Mouse (Mus musculus): Measurements from ENCODE around the gene Rcc2. TPM values are rescaled to one million over a fixed set of nuclear protein-coding genes. Genes with fewer than 3 reads are reported as not detected.
A peak's percentile ranks its signal among the peaks of the same experiment; 100 is the strongest.

The Rcc2 gene
- polyA plus RNA-seq, 1 experiment from 2014 or later, result 62.8 TPM

GRCm38 (mm10) chr4:140679038-140679437 is 21.3 kb upstream of the Rcc2 start:
- peak; percentile 68 for DNase-seq
- Histone ChIP-seq H3K27ac (ENCODE audit: low read depth) (no peak overlapping the region), H3K4me3 (ENCODE audit: low read depth, low read length) (no peak overlapping the region), H3K9ac (no peak overlapping the region), H3K4me2 (no peak overlapping the region), H3K4me1 (ENCODE audit: insufficient read depth) (no peaks in the 10 kb centered on the region), H3K27me3 (ENCODE audit: insufficient read depth, low read length) (no peaks in the 10 kb centered on the region), H3K36me3 (ENCODE audit: insufficient read depth) (no peaks in the 10 kb centered on the region), H3K9me3 (ENCODE audit: low read depth, low read length) (no peaks in the 10 kb centered on the region)
- peak; percentile 87 for TF ChIP-seq CTCF (IDR thresholded peaks at IDR 0.05; ENCODE audit: low read depth)
- 14% methylated on average over 5 of the region's 5 CpGs for WGBS
- ATAC-seq (ENCODE audit: insufficient read depth), result no peak

- Histone ChIP-seq H3K9me3 (ENCODE audit: low read depth, low read length) (no peaks in the 10 kb centered on the region), H3K4me2 (0 out of 2 replicates have a peak overlapping the region, but pooled peaks have one; percentile 4), H3K9ac (no peak overlapping the region), H3K27ac (ENCODE audit: low read depth) (no peak overlapping the region), H3K4me1 (ENCODE audit: insufficient read depth) (peaks cover 4% of the 10 kb centered on the region), H3K36me3 (ENCODE audit: insufficient read depth) (no peaks in the 10 kb centered on the region), H3K4me3 (ENCODE audit: low read depth, low read length) (no peak overlapping the region), H3K27me3 (ENCODE audit: insufficient read depth, low read length) (no peaks in the 10 kb centered on the region)
- DNase-seq, result peak; percentile 91
- ATAC-seq (ENCODE audit: insufficient read depth), result no peak
- peak; percentile 94 for TF ChIP-seq CTCF (IDR thresholded peaks at IDR 0.05; ENCODE audit: low read depth)
- WGBS, result 17% methylated on average over 18 of the region's 18 CpGs
Measured at GRCm38 (mm10) chr4:140679723-140680380, 20.5 kb upstream of the Rcc2 start.

- H3K4me3 ChIP-seq (ENCODE audit: low read depth, low read length), result no peak overlapping the region
- H3K4me2 ChIP-seq, result no peak overlapping the region
- 30% methylated on average over 8 of the region's 8 CpGs for WGBS
- H3K36me3 ChIP-seq (ENCODE audit: insufficient read depth), result no peaks in the 10 kb centered on the region
- H3K27me3 ChIP-seq (ENCODE audit: insufficient read depth, low read length), result no peaks in the 10 kb centered on the region
- TF ChIP-seq CTCF (IDR thresholded peaks at IDR 0.05; ENCODE audit: low read depth), result no peak
- no peak for DNase-seq
- ATAC-seq (ENCODE audit: insufficient read depth), result no peak
- peaks cover 7% of the 10 kb centered on the region for H3K4me1 ChIP-seq (ENCODE audit: insufficient read depth)
- H3K9ac ChIP-seq, result no peak overlapping the region
- H3K9me3 ChIP-seq (ENCODE audit: low read depth, low read length), result no peaks in the 10 kb centered on the region
- H3K27ac ChIP-seq (ENCODE audit: low read depth), result no peak overlapping the region
Measured at GRCm38 (mm10) chr4:140680731-140681397, 19.5 kb upstream of the Rcc2 start.

- H3K27ac ChIP-seq (ENCODE audit: low read depth), result peak overlapping the region; percentile 82
- no peak; the same call in 1 of the 2 replicates for ATAC-seq (ENCODE audit: insufficient read depth)
- no peak overlapping the region for H3K9ac ChIP-seq
- peak overlapping the region; percentile 15; the same call in 1 of the 2 replicates for H3K4me3 ChIP-seq (ENCODE audit: low read depth, low read length)
- WGBS, result 32% methylated on average over 8 of the region's 8 CpGs
- no peaks in the 10 kb centered on the region for H3K9me3 ChIP-seq (ENCODE audit: low read depth, low read length)
- DNase-seq, result no peak
- TF ChIP-seq CTCF (IDR thresholded peaks at IDR 0.05; ENCODE audit: low read depth), result no peak
- peaks cover 7% of the 10 kb centered on the region for H3K4me1 ChIP-seq (ENCODE audit: insufficient read depth)
- peak overlapping the region; percentile 52 for H3K4me2 ChIP-seq
- no peaks in the 10 kb centered on the region for H3K36me3 ChIP-seq (ENCODE audit: insufficient read depth)
- no peaks in the 10 kb centered on the region for H3K27me3 ChIP-seq (ENCODE audit: insufficient read depth, low read length)
Measured at GRCm38 (mm10) chr4:140683608-140684007, 16.7 kb upstream of the Rcc2 start.

- DNase-seq (peak; percentile 83), ATAC-seq (ENCODE audit: insufficient read depth) (peak; percentile 78)
- H3K27ac ChIP-seq (ENCODE audit: low read depth), result peak overlapping the region; percentile 82
- WGBS, result 5% methylated on average over 16 of the region's 16 CpGs
- no peak for TF ChIP-seq CTCF (IDR thresholded peaks at IDR 0.05; ENCODE audit: low read depth)
- H3K36me3 ChIP-seq (ENCODE audit: insufficient read depth), result no peaks in the 10 kb centered on the region
- no peaks in the 10 kb centered on the region for H3K27me3 ChIP-seq (ENCODE audit: insufficient read depth, low read length)
- peak overlapping the region; percentile 37 for H3K9ac ChIP-seq
- H3K4me3 ChIP-seq (ENCODE audit: low read depth, low read length), result peak overlapping the region; percentile 15
- H3K9me3 ChIP-seq (ENCODE audit: low read depth, low read length), result no peaks in the 10 kb centered on the region
- H3K4me1 ChIP-seq (ENCODE audit: insufficient read depth), result peaks cover 7% of the 10 kb centered on the region
- peak overlapping the region; percentile 52 for H3K4me2 ChIP-seq
Measured at GRCm38 (mm10) chr4:140684141-140684871, 16.0 kb upstream of the Rcc2 start.

- Histone ChIP-seq H3K9me3 (ENCODE audit: low read depth, low read length) (no peaks in the 10 kb centered on the region), H3K4me2 (peak overlapping the region; percentile 52), H3K9ac (no peak overlapping the region), H3K4me1 (ENCODE audit: insufficient read depth) (peaks cover 7% of the 10 kb centered on the region), H3K27ac (ENCODE audit: low read depth) (peak overlapping the region; percentile 82), H3K36me3 (ENCODE audit: insufficient read depth) (no peaks in the 10 kb centered on the region), H3K4me3 (ENCODE audit: low read depth, low read length) (no peak overlapping the region), H3K27me3 (ENCODE audit: insufficient read depth, low read length) (no peaks in the 10 kb centered on the region)
- peak; percentile 51 for TF ChIP-seq CTCF (IDR thresholded peaks at IDR 0.05; ENCODE audit: low read depth)
- no peak for DNase-seq
- peak; percentile 32; the same call in 1 of the 2 replicates for ATAC-seq (ENCODE audit: insufficient read depth)
- WGBS, result 20% methylated on average over 6 of the region's 6 CpGs
Measured at GRCm38 (mm10) chr4:140684881-140685303, 15.4 kb upstream of the Rcc2 start.

Data from lung, embryonic 14.5 days (tissue).